Mouse (Mus musculus): Measurements from ENCODE around the gene Gm20479.
A peak's percentile ranks its signal among the peaks of the same experiment; 100 is the strongest.

Gm20479 gene

DNA sequence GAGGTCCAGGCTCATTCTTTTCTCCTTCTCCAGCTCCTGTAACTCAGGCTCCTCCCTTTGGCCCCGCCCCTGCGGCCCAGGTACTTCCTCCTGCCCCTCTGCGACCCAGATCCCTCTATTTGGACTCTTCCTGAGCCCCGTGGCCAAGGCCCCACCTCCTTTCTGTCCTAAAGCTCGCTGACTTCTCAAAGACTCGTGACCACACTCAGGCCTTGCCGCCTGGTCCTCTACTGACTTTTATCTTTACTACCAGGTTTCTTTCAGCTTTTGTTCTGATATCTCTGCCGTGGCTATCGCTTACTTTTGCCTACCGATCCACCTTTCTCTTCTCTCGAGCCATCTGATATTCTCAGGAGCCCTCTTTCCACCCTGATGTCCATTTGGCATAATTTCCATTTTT, 10.8 kb upstream of the Gm20479 start:
- DNase-seq (ENCODE audit: low read depth, low spot score) = no peak

DNA sequence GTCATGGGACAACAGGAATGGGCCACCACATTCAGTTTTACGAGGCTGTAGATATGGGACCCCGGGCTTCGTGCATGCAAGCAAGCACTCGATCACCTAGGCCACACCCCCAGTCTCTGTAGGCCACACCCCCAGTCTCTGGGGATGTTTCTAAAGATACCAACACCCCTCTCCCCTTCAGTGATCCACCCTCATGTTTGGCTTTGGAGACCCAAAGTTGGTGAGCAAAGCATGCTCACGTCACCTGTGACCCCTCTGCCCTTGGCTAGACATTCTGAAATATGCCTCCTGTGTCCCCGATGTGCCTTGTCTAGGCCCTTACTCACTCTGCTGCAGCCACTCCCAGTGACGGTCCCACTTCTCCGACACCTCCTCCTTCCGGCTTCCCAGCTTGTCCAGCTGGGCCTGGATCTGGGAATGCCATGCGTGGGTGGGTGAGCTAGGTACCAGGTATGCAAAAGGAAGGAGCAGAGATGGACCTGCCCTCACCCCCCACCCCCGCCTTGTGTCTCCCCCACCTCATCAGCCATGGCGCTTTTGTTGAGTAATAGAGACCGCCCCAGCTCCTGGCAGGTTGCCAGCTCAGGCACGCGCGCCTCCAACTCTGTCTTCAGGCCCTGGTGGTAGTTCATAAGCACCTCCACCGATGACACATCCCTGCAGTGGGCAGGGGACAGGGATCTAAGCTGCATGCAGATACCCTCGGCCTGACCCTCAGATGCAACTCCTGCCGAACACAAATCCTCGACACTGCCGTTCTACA, 9.0 kb upstream of the Gm20479 start:
- DNase-seq (ENCODE audit: low read depth, low spot score) = no peak

DNA sequence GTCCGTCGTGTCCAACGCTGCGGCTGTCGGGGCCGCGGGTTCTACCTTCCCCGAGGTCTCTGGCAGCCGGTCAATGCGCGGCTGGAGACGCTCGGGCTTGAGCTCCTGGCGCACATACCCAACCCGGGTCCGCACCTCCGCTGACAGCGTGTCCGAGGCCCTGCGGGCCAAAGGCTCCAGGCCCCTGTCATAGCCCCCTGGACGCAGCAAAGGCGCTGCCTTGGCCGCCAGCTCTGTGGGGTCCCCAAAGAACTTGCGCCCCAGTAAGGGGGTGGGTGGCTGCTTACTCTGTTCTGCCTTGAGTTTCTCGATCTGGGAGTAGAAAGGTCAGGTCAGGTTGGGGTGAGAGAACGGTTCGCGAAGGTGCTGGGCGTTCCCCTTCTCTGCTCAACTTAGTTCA, 7.2 kb upstream of the Gm20479 start:
- DNase-seq (ENCODE audit: low read depth, low spot score) = no peak

DNA sequence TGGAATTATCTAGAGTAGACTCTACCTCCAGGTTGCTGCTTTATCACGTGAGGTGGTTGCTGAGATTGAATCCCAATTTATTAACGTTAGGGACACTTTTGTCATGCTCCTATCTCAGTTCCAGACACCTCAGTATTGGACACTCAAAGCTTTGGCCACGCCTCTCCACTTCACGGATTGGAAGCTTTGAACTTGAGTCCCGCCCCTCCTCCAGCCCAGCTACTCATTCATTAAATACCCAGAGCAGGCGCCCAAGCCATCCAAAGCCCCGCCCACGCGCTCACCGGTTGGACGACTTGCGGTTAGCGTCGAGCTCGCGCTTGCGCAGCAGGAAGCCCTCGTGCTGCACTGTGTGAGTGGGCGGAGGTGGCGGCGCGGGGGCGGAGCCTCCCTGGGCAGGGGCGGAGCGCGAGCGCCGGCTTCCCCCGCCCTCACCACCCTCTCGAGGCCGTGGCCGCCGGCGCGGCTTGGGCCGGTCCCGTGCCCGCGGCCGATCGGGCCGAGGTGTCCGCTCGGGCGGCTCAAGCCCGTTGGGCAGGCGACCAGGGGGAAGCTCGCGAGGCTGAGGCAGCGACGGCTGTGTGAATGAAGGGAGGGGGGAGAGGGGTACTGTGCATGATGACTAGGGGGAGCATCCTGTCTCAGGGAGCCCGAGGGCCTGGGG, 4.2 kb upstream of the Gm20479 start:
- DNase-seq (ENCODE audit: low read depth, low spot score) = peak; percentile 99

DNA sequence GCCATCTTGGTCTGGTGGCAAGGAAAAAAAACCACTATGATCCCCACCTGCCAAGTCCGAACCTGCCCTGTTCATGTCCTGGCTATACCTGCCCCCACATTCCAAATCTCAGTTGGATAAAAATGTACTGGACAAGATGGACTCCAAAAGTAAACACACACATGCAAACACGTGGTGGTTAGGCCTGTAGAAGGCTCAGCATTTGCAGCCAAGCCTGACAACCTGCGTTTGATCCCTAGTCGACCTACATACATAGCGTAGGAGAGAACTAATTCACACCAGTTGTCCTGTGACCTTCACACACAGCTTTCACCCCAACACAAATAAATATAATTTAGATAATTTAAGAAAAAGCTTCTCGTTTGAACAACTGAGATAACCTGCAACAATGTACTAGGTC, 3.5 kb upstream of the Gm20479 start:
- DNase-seq (ENCODE audit: low read depth, low spot score) = no peak

DNA sequence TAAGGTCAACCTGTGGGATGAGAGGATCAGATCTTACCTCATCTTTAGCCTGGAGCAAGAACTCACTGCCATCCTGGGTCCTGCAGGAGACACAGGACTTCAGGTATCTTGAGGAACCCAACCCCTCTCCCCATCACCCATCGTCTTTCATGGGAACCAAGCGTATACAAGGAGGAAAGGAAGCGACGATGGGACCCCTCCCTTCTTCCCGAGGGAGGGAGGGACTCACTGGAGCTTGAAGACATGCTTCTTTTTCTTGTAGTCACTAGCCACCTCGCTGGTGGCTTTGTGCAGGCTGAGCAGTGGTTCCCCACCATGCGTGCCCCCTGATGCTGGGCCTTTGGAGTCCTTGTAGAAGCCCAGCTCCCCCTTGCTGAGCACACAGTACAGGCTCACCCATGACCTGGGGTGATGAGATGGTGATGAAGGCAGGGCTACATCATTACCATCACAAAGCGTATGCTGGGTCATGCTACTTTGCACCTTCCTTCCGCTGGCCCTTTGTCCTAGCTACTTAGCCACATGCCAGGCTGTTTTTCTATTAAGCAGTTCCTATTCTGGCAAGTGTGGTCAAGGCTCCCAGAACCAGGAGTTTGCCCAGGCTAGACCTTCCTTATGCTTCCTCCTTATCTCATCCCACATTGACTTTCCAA, 2.6 kb upstream of the Gm20479 start:
- DNase-seq (ENCODE audit: low read depth, low spot score) = no peak

DNA sequence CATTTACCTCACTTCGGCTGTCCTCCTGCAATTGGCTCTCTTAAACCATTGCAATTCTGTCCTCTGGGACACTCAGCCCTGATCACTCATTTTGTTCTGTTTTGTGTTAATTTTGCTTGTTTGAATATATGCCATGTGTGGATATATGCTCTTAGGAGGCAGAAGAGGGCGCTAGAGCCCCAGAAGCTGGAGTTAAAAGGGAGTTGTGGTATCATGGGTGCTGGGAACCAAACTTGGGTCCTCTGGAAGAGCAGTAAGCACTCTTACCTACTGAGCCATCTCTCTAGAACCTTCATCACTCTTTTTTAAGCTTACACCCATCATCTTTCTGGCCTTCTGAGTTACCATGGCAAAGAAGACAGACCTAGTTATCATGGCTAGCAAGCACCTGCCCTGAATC, 1.9 kb upstream of the Gm20479 start:
- no peak for DNase-seq (ENCODE audit: low read depth, low spot score)

DNA sequence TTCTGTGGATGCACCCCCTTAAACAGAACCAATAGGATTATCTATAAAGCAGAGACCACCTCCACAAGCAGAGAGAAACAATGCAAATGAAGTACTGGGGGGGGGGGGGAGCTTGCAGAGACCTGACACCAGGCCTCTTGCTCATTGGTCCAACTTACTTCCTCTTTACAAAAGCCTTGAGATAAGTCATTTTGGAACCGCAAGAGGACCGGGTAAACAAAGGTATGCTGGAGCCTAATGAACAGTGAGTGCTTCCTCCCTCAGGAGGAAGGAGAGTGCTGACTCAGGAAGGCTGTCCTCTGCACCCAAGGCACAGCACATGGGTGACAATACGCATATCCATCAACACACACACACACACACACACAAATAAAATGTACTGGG, 368 bp upstream of the Gm20479 start:
- no peak for DNase-seq (ENCODE audit: low read depth, low spot score)

DNA sequence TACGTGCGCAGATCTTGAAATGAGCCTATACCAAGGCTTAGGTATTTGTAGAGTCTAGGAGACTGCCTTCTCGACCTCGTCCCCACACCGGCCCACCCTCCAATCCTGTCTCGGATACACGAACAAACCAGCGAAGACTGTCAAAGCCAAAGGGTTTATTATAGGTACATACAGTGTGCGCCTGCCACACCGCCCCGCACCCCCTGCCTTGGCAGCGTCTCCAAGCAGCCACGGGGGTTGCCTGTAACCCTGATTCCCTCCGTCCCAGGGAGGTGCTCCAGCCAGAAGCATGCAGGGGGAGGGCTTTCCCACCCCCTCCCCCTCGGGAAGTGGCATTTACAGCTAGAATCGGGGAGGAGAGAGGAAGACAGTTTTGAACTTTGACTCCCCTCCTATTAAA, 971 bp downstream of the Gm20479 start:
- DNase-seq (ENCODE audit: low read depth, low spot score) = no peak

DNA sequence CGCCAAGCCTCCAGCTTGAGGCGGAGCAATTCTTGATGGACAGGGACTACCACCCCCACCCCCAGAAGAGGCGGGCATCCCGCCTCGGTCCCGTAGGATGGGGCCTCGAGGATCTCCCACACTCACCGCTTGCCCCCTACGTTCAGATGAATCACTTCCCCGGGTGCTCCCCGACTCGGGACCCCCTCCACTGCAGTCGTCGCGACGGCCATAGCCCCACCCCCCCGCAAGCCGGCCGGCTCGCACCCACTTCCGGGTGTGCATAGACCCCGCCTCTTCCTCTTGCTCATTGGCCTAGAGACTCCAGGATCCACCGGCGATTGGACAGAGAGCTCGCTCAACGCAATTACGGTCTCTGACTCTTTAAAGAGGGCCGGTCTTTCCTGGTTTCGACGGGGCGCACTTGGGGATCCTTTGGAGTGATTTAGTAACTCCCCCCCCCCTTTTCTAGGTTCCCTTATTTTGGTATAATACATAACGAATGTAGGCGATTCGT, 1.4 kb downstream of the Gm20479 start, which contains the start of gene Shkbp1:
Shkbp1 (minus strand) TSS at position 275 of the 496 bp plus-strand sequence.
- no peak for DNase-seq (ENCODE audit: low read depth, low spot score)

DNA sequence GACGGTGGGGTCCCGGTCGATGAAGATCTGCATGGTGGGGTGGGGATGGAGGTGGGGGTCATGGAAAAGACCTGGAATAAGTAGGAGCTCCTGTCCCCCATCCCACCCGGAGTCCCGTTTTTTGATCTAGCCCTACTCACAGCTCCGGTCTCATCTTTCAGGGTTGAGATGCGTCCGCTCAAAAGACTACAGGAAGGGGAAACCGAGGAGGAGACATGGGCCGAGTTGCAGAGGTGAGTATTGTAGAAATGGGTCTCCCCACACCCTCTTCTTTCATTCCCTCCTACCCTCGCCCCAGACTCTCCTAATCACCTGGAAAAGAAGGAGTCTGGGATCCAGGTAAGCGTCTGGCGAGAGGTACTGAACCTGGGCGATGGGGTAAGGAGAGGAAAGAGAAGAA, 2.0 kb downstream of the Gm20479 start:
- no peak for DNase-seq (ENCODE audit: low read depth, low spot score)

DNA sequence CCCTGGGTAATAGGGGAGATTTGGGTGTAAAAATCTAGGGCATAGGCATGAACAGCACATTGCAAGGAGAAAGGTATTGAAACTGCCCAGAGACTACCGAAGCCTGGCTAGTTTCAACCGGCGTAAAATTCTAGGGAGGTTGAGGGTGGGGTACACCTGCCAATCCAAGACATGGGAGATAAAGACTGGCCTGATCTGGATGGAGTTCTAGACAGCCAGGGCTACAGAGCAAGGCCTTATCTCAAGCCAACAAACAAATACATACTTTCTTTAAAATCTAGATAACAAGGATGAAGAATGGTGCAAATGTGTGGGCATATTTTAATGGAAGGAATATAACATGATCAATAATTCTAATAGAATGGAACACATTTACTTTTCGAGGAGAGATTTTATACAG, 2.4 kb downstream of the Gm20479 start:
- DNase-seq (ENCODE audit: low read depth, low spot score) = no peak

DNA sequence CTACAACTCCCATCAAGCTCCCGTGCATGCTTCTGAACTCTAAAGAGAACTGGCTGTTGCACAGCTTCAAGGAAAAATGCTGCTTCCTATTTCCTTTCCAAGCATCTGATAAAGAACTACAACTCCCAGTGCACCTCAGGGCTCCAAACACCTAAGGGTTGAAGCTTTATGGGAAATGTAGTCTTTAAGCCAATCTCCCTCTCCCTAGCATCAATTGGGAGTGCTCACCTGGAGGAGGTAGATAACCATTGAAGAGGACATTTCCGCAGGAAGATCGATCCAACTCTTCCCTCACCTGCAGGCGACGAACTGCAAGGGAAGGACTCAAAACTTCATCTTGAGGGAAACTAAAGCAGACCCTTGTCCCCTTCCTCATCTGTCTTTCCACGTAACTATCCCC, 3.1 kb downstream of the Gm20479 start:
- DNase-seq (ENCODE audit: low read depth, low spot score) = no peak

DNA sequence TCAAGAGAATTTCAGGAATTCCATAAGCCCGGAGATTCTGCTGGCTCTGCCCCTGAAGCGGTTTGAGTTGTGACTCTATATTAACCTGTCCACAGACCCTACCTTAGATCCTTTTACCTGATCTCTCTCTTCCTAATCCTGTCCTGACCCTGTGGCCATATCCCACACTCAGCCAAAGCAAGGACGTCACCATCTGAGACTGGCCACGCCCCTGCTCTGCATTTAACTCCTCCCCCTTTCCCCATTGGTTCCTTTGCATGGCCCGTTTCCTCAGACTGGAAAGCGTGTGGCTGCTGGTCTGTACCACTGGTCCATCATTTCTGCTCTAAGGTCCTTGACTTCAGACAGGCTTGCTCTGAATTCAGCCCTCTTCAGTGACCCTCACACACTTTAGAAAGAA, 11.8 kb downstream of the Gm20479 start:
- DNase-seq (ENCODE audit: low read depth, low spot score) = no peak

DNA sequence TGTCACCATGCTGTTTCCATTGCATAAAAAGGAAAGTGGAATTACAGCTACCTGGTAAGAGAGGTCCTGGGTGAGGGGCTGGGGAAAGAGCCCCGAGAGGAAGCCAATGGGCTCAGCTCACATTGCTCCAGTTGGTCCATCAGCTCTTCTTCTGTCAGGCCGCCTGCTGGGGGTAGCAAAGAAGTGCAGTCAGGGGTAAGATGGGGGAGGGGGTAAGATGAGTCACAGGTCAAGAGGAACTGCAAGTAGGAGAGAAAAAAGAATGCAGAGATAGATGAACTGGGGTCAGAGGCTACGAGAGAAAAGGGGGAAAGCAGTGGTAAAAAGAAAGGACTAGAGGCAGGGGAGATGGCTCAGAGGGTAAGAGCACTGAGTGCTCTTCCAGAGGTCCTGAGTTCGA, 14.6 kb downstream of the Gm20479 start:
- no peak for DNase-seq (ENCODE audit: low read depth, low spot score)

DNA sequence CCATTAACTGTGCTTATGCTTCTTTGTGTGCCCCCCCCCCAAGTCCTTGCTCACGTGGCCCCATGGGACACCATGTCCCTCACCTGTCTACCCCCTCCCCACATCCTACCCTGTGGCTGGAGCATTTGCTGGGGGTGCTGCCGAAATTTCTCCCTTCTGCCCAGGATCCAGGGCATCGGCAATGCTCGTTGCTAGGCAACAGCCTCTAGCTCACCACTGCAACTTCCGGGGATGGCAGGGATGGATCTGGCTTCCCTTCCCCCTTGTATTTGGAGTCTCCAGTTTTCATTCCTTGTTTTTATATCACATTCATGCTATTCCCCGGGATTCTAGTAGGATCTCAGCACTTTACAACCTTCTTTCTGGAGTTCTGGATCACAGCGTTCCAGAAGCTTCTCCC, 17.7 kb downstream of the Gm20479 start:
- DNase-seq (ENCODE audit: low read depth, low spot score) = no peak

DNA sequence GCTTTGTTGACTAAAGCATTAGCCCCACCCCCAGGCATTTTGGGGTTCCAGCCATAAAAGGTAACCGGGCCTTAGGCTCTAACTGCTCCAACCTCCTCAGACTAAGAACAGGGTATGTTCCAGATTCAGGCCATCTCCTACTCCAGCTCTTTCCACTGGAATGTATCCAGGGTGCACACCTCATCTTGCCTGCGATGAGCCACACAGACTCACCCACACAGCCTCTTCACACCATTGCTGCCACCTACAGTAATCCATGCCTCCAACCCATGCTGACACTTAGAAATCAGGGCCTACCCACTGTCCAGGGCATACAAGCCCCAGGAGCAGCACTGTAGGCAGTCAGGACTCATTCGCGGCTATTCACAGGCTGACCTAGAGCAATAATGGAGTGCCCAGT, 18.1 kb downstream of the Gm20479 start:
- no peak for DNase-seq (ENCODE audit: low read depth, low spot score)

DNA sequence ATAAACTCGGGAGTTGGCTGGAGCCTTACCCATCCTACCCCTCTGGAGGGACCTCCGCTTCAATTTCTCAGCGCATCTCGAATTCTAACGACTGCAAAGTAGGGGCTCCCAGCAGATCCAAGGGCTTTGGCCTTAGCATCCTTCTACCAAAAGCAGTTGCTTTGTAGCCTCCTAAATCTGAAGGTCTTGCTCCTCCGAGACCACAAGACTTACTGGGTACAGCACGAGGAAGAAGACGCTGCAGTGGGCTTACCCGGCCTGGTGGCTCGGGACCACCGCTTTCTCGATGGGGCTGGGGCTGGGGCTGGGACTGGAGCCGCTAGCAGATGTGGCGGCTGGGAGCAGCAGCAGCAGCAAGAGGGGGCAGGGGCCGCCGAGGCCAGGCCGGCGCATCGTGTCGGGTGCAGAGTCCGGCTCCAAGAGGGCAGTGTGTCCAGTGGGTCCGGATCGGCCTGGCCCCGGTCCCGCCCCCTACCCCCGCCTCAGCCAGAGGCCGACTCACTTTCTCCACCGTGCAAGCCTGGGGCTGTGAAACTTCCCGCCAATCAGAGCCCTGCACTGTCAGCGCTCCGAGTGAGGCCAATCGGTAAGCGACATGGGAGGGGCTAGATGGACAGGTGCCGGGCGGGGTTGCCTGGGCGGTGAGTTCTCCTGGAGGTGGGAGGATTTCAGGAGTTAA, 19.9 kb downstream of the Gm20479 start, which contains the start of gene Ltbp4:
Ltbp4 (minus strand) TSS at position 518 of the 679 bp plus-strand sequence.
- no peak for DNase-seq (ENCODE audit: low read depth, low spot score)

DNA sequence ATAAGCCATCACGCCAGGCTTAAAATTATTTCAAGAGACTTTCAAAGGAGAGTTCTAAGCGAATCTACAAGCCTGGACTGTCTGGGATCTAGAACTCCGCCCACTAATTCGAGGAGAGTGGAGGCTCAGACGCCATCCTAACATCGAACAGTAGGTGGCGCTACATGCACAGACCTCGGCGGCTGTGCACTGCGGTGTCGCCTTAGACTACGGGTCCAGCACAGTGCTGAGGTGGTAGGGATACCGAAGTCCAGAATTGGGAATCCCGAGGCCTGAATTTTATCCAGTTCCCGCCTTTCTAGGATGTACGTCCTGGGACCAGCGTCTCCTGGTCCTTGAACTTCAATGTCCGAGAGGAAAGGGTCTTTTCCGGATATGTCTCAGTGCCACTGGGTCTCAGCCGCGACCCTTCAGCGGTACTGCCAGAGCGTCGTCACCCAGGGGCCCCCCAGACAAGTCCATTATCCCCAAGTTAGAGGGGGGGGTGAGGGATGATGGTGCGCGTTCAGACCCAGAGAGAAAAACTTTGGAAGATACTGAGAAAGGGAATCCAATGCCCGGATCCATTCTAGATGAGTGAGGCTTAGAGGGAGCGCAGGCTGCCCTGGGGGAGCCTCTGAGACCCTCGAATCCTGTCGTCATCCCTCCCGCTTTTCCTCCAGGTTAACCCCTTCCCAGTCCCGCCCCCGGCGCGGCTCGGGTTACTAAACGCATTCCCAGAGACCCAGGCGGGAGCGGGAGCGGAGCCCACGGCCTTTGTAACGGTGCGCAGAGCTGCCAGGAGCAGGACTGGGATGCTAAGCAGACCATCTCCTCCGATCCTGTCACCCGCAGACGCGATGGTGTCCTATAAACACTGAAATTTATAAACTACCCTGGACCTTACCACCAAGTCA, 21.0 kb downstream of the Gm20479 start:
- DNase-seq (ENCODE audit: low read depth, low spot score) = no peak

DNA sequence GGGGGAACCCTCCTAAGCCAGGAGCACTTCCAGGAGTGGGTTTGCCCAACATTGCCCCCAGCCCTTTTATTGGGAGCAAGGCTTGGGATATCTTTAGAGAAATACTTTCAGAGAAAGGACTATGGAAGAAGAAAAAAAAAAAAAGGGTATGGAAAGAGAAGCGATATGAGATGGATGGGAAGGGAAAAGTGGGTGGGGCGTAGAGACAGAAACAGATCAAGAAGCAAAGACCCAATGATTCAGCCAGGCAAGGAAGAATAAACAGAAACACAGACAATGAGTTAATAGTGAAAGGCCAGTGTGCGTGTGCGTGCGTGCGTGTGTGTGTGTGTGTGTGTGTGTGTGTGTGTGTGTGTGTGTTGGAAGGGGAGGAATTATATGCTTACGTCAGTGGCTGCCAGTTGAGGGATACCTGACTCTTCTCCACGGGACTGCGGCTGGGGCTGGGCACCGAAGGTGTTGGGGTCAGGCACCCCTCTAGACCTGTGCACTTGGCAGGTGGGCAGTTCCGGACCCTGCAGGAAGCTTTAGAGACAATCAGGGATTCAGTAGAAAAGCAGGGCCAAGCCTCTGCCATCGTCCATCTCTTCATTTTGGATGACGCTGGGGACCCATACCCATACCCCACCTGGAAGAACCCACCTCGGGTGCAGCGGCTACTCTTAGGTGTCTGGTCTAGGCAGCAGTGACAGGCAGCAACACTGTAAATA, 22.1 kb downstream of the Gm20479 start:
- no peak for DNase-seq (ENCODE audit: low read depth, low spot score)

All from WW6 (cell line).